Mouse (Mus musculus) neural tube, embryonic 12.5 days (tissue): ENCODE measurements around the gene Mrps6. TPM values are rescaled to one million over a fixed set of nuclear protein-coding genes. Genes with fewer than 3 reads are reported as not detected.

Source experiments
- ATAC-seq: fragments of 200-750 bp; cut with Nextera tagmentation; 2 replicates; pipeline ENCODE4 v1.8.0; 2017; ENCODE audit warnings: low read depth, mild to moderate bottlenecking, moderate TSS enrichment, moderate library complexity; ENCODE audit not compliant: low FRiP score
- H3K27ac ChIP-seq: fragments of 300-500 bp; sonication (generic); 2 replicates; pipeline ENCODE4 v1.5.1; 2016
- H3K27me3 ChIP-seq: fragments of 300-500 bp; sonication (generic); replicated peaks from 2 replicates; pipeline ENCODE4 v1.6.1; 2016; ENCODE audit warnings: mild to moderate bottlenecking
- H3K36me3 ChIP-seq: fragments of 300-500 bp; sonication (generic); 2 replicates; pipeline ENCODE4 v1.6.1; 2016; ENCODE audit warnings: mild to moderate bottlenecking
- H3K4me1 ChIP-seq: fragments of 300-500 bp; sonication (generic); 2 replicates; pipeline ENCODE4 v1.6.1; 2016
- H3K4me2 ChIP-seq: fragments of 300-500 bp; sonication (generic); replicated peaks from 2 replicates; pipeline ENCODE4 v1.6.1; 2016; ENCODE audit warnings: mild to moderate bottlenecking
- H3K4me3 ChIP-seq: fragments of 300-500 bp; sonication (generic); 2 replicates; pipeline ENCODE4 v1.5.1; 2016
- H3K9ac ChIP-seq: fragments of 300-500 bp; sonication (generic); 2 replicates; pipeline ENCODE4 v1.6.1; 2016; ENCODE audit warnings: mild to moderate bottlenecking
- H3K9me3 ChIP-seq: fragments of 300-500 bp; sonication (generic); 2 replicates; pipeline ENCODE4 v1.6.1; 2016; ENCODE audit warnings: mild to moderate bottlenecking
- WGBS: fragments of 180-500 bp; shearing (Covaris S2); methylation state at CpG from one replicate; pipeline ENCODE4 v1.1.7; 2016; 5-methylcytosine and 5-hydroxymethylcytosine counted together
- polyA plus RNA-seq: library from polyadenylated mRNA; unstranded; fragments of >200 nt; fragmentation: Nextera tagmentation; extraction: Ambion mirVana; gene quantifications from 2 replicates; pipeline ENCODE4 v1.2.1, GENCODE M21; 2016

The Mrps6 gene
- polyA plus RNA-seq, 1 experiment from 2014 or later, result 126 TPM

GRCm38 (mm10) chr16:92159114-92159513, 101.0 kb downstream of the Mrps6 start:
- H3K9ac ChIP-seq, result peak overlapping the region; percentile 54
- H3K9me3 ChIP-seq, result no peaks in the 10 kb centered on the region
- no peaks in the 10 kb centered on the region for H3K36me3 ChIP-seq
- ATAC-seq, result 0 out of 2 replicates have a peak, but pooled peaks have one; percentile 2
- peak overlapping the region; percentile 91 for H3K4me2 ChIP-seq
- WGBS, result 44% methylated on average over 6 of the region's 6 CpGs
- H3K4me3 ChIP-seq, result peak overlapping the region; percentile 46; the same call in 1 of the 2 replicates
- no peaks in the 10 kb centered on the region for H3K27me3 ChIP-seq
- H3K4me1 ChIP-seq, result peaks cover 8% of the 10 kb centered on the region
- no peak overlapping the region for H3K27ac ChIP-seq

Other genes with a start within 250 kb of the Mrps6 start
- gene Gm49711, start within 50 bp of the Mrps6 start, polyA plus RNA-seq, result 0.47 and 0.96 TPM in 2 replicates
- 13.1 and 13.6 TPM in 2 replicates for gene Slc5a3, start 52 bp downstream of the Mrps6 start, polyA plus RNA-seq
- 0.28 and 0.33 TPM in 2 replicates for gene Kcne2, start 234.1 kb downstream of the Mrps6 start, polyA plus RNA-seq
- 106 and 109 TPM in 2 replicates for gene Smim11, start 243.0 kb downstream of the Mrps6 start, polyA plus RNA-seq